Mouse (Mus musculus): ENCODE data around the gene Kif26a. TPM values are rescaled to one million over a fixed set of nuclear protein-coding genes. Genes with fewer than 3 reads are reported as not detected.
A peak's percentile ranks its signal among the peaks of the same experiment; 100 is the strongest.

Kif26a gene
- polyA plus RNA-seq, 1 experiment from 2014 or later = 2.0 TPM

- no peak overlapping the region for H3K27ac ChIP-seq (ENCODE audit: low read depth, low read length)
- 43% methylated on average over 6 of the region's 6 CpGs for WGBS
- peaks cover 31% of the 10 kb centered on the region for H3K4me1 ChIP-seq (ENCODE audit: control insufficient read depth, insufficient read depth, low read length)
- no peak for ATAC-seq (ENCODE audit: insufficient read depth, low FRiP score, low TSS enrichment)
- DNase-seq (ENCODE audit: low spot score) = no peak
- H3K9ac ChIP-seq (ENCODE audit: low read length) = no peak overlapping the region
- no peak overlapping the region for H3K4me3 ChIP-seq (ENCODE audit: low read depth, low read length)
- no peaks in the 10 kb centered on the region for H3K36me3 ChIP-seq (ENCODE audit: control insufficient read depth, insufficient read depth, low read length)
- H3K4me2 ChIP-seq (ENCODE audit: low read depth) = no peak overlapping the region
- peaks cover 6% of the 10 kb centered on the region for H3K27me3 ChIP-seq (ENCODE audit: control insufficient read depth, insufficient read depth, low read length)
- no peaks in the 10 kb centered on the region for H3K9me3 ChIP-seq (ENCODE audit: control insufficient read depth, low read length)
Observed at GRCm38 (mm10) chr12:112151980-112152362, 6.0 kb downstream of the Kif26a start.

- ATAC-seq (ENCODE audit: insufficient read depth, low FRiP score, low TSS enrichment) = no peak
- no peak overlapping the region for H3K9ac ChIP-seq (ENCODE audit: low read length)
- no peaks in the 10 kb centered on the region; the same call in 1 of the 2 replicates for H3K27me3 ChIP-seq (ENCODE audit: control insufficient read depth, insufficient read depth, low read length)
- WGBS = 78% methylated on average over 12 of the region's 12 CpGs
- no peak for DNase-seq (ENCODE audit: low spot score)
- no peaks in the 10 kb centered on the region for H3K36me3 ChIP-seq (ENCODE audit: control insufficient read depth, insufficient read depth, low read length)
- no peak overlapping the region for H3K4me3 ChIP-seq (ENCODE audit: low read depth, low read length)
- no peak overlapping the region for H3K27ac ChIP-seq (ENCODE audit: low read depth, low read length)
- H3K4me2 ChIP-seq (ENCODE audit: low read depth) = no peak overlapping the region
- H3K4me1 ChIP-seq (ENCODE audit: control insufficient read depth, insufficient read depth, low read length) = peaks cover 25% of the 10 kb centered on the region
- no peaks in the 10 kb centered on the region for H3K9me3 ChIP-seq (ENCODE audit: control insufficient read depth, low read length)
Observed at GRCm38 (mm10) chr12:112153597-112153996, 7.6 kb downstream of the Kif26a start.

- H3K27ac ChIP-seq (ENCODE audit: low read depth, low read length) = peak overlapping the region; percentile 56; the same call in 1 of the 2 replicates
- no peak overlapping the region for H3K9ac ChIP-seq (ENCODE audit: low read length)
- peaks cover 25% of the 10 kb centered on the region for H3K4me1 ChIP-seq (ENCODE audit: control insufficient read depth, insufficient read depth, low read length)
- H3K36me3 ChIP-seq (ENCODE audit: control insufficient read depth, insufficient read depth, low read length) = no peaks in the 10 kb centered on the region
- 54% methylated on average over 5 of the region's 5 CpGs for WGBS
- H3K4me3 ChIP-seq (ENCODE audit: low read depth, low read length) = no peak overlapping the region
- H3K4me2 ChIP-seq (ENCODE audit: low read depth) = no peak overlapping the region
- ATAC-seq (ENCODE audit: insufficient read depth, low FRiP score, low TSS enrichment) (no peak), DNase-seq (ENCODE audit: low spot score) (no peak)
- no peaks in the 10 kb centered on the region for H3K9me3 ChIP-seq (ENCODE audit: control insufficient read depth, low read length)
- no peaks in the 10 kb centered on the region; the same call in 1 of the 2 replicates for H3K27me3 ChIP-seq (ENCODE audit: control insufficient read depth, insufficient read depth, low read length)
Observed at GRCm38 (mm10) chr12:112154476-112154875, 8.5 kb downstream of the Kif26a start.

- WGBS = 36% methylated on average over 16 of the region's 16 CpGs
- Histone ChIP-seq H3K9ac (ENCODE audit: low read length) (peak overlapping the region; percentile 42; the same call in 1 of the 2 replicates), H3K4me3 (ENCODE audit: low read depth, low read length) (no peak overlapping the region), H3K27me3 (ENCODE audit: control insufficient read depth, insufficient read depth, low read length) (no peaks in the 10 kb centered on the region; the same call in 1 of the 2 replicates), H3K4me1 (ENCODE audit: control insufficient read depth, insufficient read depth, low read length) (peaks cover 25% of the 10 kb centered on the region), H3K9me3 (ENCODE audit: control insufficient read depth, low read length) (no peaks in the 10 kb centered on the region), H3K4me2 (ENCODE audit: low read depth) (no peak overlapping the region), H3K27ac (ENCODE audit: low read depth, low read length) (peak overlapping the region; percentile 60; the same call in 1 of the 2 replicates), H3K36me3 (ENCODE audit: control insufficient read depth, insufficient read depth, low read length) (no peaks in the 10 kb centered on the region)
- ATAC-seq (ENCODE audit: insufficient read depth, low FRiP score, low TSS enrichment) (peak; percentile 40; the same call in 1 of the 2 replicates), DNase-seq (ENCODE audit: low spot score) (no peak)
Observed at GRCm38 (mm10) chr12:112155218-112156051, 9.4 kb downstream of the Kif26a start.

GRCm38 (mm10) chr12:112156804-112157203, 10.8 kb downstream of the Kif26a start:
- no peak overlapping the region for H3K27ac ChIP-seq (ENCODE audit: low read depth, low read length)
- DNase-seq (ENCODE audit: low spot score) (no peak), ATAC-seq (ENCODE audit: insufficient read depth, low FRiP score, low TSS enrichment) (no peak)
- H3K4me2 ChIP-seq (ENCODE audit: low read depth) = no peak overlapping the region
- peaks cover 2% of the 10 kb centered on the region; the same call in 1 of the 2 replicates for H3K27me3 ChIP-seq (ENCODE audit: control insufficient read depth, insufficient read depth, low read length)
- no peaks in the 10 kb centered on the region for H3K9me3 ChIP-seq (ENCODE audit: control insufficient read depth, low read length)
- H3K9ac ChIP-seq (ENCODE audit: low read length) = no peak overlapping the region
- peaks cover 16% of the 10 kb centered on the region for H3K4me1 ChIP-seq (ENCODE audit: control insufficient read depth, insufficient read depth, low read length)
- H3K36me3 ChIP-seq (ENCODE audit: control insufficient read depth, insufficient read depth, low read length) = no peaks in the 10 kb centered on the region
- H3K4me3 ChIP-seq (ENCODE audit: low read depth, low read length) = no peak overlapping the region
- 69% methylated on average over 6 of the region's 6 CpGs for WGBS

GRCm38 (mm10) chr12:112158246-112158645, 12.2 kb downstream of the Kif26a start:
- no peak overlapping the region for H3K27ac ChIP-seq (ENCODE audit: low read depth, low read length)
- no peak overlapping the region for H3K4me2 ChIP-seq (ENCODE audit: low read depth)
- DNase-seq (ENCODE audit: low spot score) (no peak), ATAC-seq (ENCODE audit: insufficient read depth, low FRiP score, low TSS enrichment) (no peak)
- H3K4me1 ChIP-seq (ENCODE audit: control insufficient read depth, insufficient read depth, low read length) = peaks cover 23% of the 10 kb centered on the region
- H3K36me3 ChIP-seq (ENCODE audit: control insufficient read depth, insufficient read depth, low read length) = no peaks in the 10 kb centered on the region
- no peaks in the 10 kb centered on the region for H3K9me3 ChIP-seq (ENCODE audit: control insufficient read depth, low read length)
- no peak overlapping the region for H3K9ac ChIP-seq (ENCODE audit: low read length)
- 60% methylated on average over 8 of the region's 8 CpGs for WGBS
- H3K27me3 ChIP-seq (ENCODE audit: control insufficient read depth, insufficient read depth, low read length) = 0 out of 2 replicates have a peak, but pooled peaks cover 2% of the 10 kb centered on the region
- H3K4me3 ChIP-seq (ENCODE audit: low read depth, low read length) = no peak overlapping the region

- Histone ChIP-seq H3K27ac (ENCODE audit: low read depth, low read length) (no peak overlapping the region), H3K4me3 (ENCODE audit: low read depth, low read length) (no peak overlapping the region), H3K4me1 (ENCODE audit: control insufficient read depth, insufficient read depth, low read length) (peaks cover 28% of the 10 kb centered on the region), H3K9ac (ENCODE audit: low read length) (no peak overlapping the region), H3K36me3 (ENCODE audit: control insufficient read depth, insufficient read depth, low read length) (no peaks in the 10 kb centered on the region), H3K9me3 (ENCODE audit: control insufficient read depth, low read length) (no peaks in the 10 kb centered on the region), H3K27me3 (ENCODE audit: control insufficient read depth, insufficient read depth, low read length) (0 out of 2 replicates have a peak, but pooled peaks cover 2% of the 10 kb centered on the region), H3K4me2 (ENCODE audit: low read depth) (no peak overlapping the region)
- ATAC-seq (ENCODE audit: insufficient read depth, low FRiP score, low TSS enrichment) = no peak
- DNase-seq (ENCODE audit: low spot score) = no peak
Observed at GRCm38 (mm10) chr12:112158784-112159183, 12.8 kb downstream of the Kif26a start.

GRCm38 (mm10) chr12:112163981-112164839, 18.2 kb downstream of the Kif26a start:
- no peaks in the 10 kb centered on the region; the same call in 1 of the 2 replicates for H3K36me3 ChIP-seq (ENCODE audit: control insufficient read depth, insufficient read depth, low read length)

More at GRCm38 (mm10) chr12:112163981-112164839, 18.2 kb downstream of the Kif26a start:
- Histone ChIP-seq H3K27ac (ENCODE audit: low read depth, low read length) (peak overlapping the region; percentile 45), H3K4me2 (ENCODE audit: low read depth) (no peak overlapping the region), H3K4me1 (ENCODE audit: control insufficient read depth, insufficient read depth, low read length) (peaks cover 27% of the 10 kb centered on the region), H3K27me3 (ENCODE audit: control insufficient read depth, insufficient read depth, low read length) (0 out of 2 replicates have a peak, but pooled peaks cover 2% of the 10 kb centered on the region), H3K9me3 (ENCODE audit: control insufficient read depth, low read length) (no peaks in the 10 kb centered on the region), H3K4me3 (ENCODE audit: low read depth, low read length) (no peak overlapping the region), H3K9ac (ENCODE audit: low read length) (no peak overlapping the region; the same call in 1 of the 2 replicates)
- peak; percentile 78 for DNase-seq (ENCODE audit: low spot score)
- ATAC-seq (ENCODE audit: insufficient read depth, low FRiP score, low TSS enrichment) = peak; percentile 67
- WGBS = 22% methylated on average over 16 of the region's 16 CpGs

Data from neural tube, embryonic 11.5 days (tissue).